Mouse (Mus musculus) E14TG2a.4 (cell line): Measurements from ENCODE around the gene Hacd2.

ENCODE experiments used
- H3K27me3 ChIP-seq: 2 replicates; pipeline ENCODE4 v1.6.1; 2014; ENCODE audit warnings: low read length, control low read depth; ENCODE audit not compliant: insufficient read depth
- H3K36me3 ChIP-seq: 2 replicates; pipeline ENCODE4 v1.6.1; 2014; ENCODE audit warnings: low read length, control low read depth; ENCODE audit not compliant: insufficient read depth
- H3K4me1 ChIP-seq: replicated peaks from 2 replicates; pipeline ENCODE4 v1.6.1; 2014; ENCODE audit warnings: low read depth, low read length, control low read depth
- H3K4me3 ChIP-seq: replicated peaks from 2 replicates; pipeline ENCODE4 v1.5.1; 2014; ENCODE audit warnings: mild to moderate bottlenecking, low read length
- H3K9me3 ChIP-seq: 2 replicates; pipeline ENCODE4 v1.6.1; 2014; ENCODE audit warnings: low read length, control low read depth
- CTCF ChIP-seq: conservative IDR thresholded peaks from 2 replicates; pipeline ENCODE4 v1.5.1; 2014; ENCODE audit warnings: low read length
- NANOG ChIP-seq: IDR thresholded peaks from 2 replicates; pipeline ENCODE4 v1.6.1; 2014; ENCODE audit warnings: borderline replicate concordance, low read length, mixed read lengths
- POU5F1 ChIP-seq: IDR thresholded peaks from 2 replicates; pipeline ENCODE4 v1.6.1; 2014; ENCODE audit warnings: low read length, borderline replicate concordance

The Hacd2 gene

GRCm38 (mm10) chr16:35054432-35055193, 32.4 kb downstream of the Hacd2 start:
- TF ChIP-seq NANOG, result no peak
- no peak for TF ChIP-seq POU5F1
- TF ChIP-seq CTCF, result no peak
- Histone ChIP-seq H3K27me3 (no peaks in the 10 kb centered on the region), H3K9me3 (no peaks in the 10 kb centered on the region), H3K4me1 (peaks cover 25% of the 10 kb centered on the region), H3K4me3 (no peak overlapping the region), H3K36me3 (peaks cover 74% of the 10 kb centered on the region)

DNA sequence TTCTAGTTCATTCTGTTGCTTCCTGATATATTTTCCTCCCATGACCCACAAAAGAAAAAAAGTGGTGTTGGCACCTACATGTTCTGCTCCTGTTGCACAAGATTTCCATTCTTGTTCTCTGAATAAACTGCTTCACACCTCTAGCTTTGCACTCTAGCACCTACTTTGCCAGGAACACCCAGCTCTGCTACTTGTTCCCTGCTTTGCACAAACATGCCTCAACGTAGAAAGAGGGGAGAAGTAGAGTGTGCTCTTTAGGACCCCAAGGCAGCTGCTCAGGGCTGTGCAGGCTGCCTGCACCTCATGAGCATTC, 32.9 kb downstream of the Hacd2 start:
- Histone ChIP-seq H3K9me3 (no peaks in the 10 kb centered on the region), H3K36me3 (peaks cover 70% of the 10 kb centered on the region), H3K4me3 (no peak overlapping the region), H3K27me3 (no peaks in the 10 kb centered on the region), H3K4me1 (peaks cover 22% of the 10 kb centered on the region)
- TF ChIP-seq CTCF, result no peak
- no peak for TF ChIP-seq NANOG
- no peak for TF ChIP-seq POU5F1

DNA sequence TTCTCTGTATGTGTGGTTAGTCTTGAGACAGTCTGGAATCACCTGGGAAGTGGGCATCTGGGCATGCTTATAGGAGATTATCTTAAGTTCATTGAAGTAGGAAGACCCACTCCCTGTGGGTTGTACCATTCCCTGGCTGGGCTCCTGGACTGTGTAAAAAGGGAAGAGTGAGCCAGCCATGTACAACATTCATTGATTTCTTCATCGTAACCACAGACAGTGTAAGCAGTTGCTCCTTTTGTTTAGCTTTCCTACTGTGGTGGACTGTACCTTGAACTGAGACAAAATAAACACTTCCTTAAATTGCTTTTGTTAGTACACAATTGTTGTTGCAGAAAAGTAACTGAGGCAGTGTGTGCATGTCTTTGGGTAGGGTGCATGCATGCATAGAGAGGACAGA, 33.6 kb downstream of the Hacd2 start:
- TF ChIP-seq POU5F1 (no peak), CTCF (no peak), NANOG (no peak)
- H3K36me3 ChIP-seq, result peaks cover 69% of the 10 kb centered on the region
- H3K9me3 ChIP-seq, result no peaks in the 10 kb centered on the region
- H3K4me1 ChIP-seq, result peaks cover 14% of the 10 kb centered on the region
- H3K4me3 ChIP-seq, result no peak overlapping the region
- H3K27me3 ChIP-seq, result no peaks in the 10 kb centered on the region

GRCm38 (mm10) chr16:35056306-35056705, 34.1 kb downstream of the Hacd2 start:
- Histone ChIP-seq H3K27me3 (no peaks in the 10 kb centered on the region), H3K9me3 (no peaks in the 10 kb centered on the region)
- TF ChIP-seq CTCF (peak; percentile 33; the same call in 1 of the 2 replicates), POU5F1 (no peak), NANOG (no peak)

DNA sequence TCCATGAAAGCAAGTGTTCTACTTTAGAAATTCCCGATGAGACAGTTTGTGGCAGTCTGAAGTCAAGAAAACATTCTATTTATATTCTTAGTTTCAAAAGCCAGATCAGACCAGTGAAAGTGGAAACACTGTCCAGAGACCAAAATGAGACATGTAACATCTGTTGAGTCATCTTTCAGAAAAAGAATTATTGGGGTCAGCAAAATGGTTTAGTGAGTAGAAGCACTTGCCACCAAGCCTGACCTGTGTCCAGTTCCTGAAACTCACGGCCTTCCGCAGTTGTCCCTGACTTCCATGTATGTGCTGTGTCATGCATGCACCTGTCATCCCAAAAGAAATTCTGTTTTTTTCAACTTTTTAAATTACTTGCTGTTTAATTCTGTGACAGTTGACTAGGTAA, 34.6 kb downstream of the Hacd2 start:
- Histone ChIP-seq H3K36me3 (peaks cover 70% of the 10 kb centered on the region), H3K9me3 (no peaks in the 10 kb centered on the region), H3K27me3 (no peaks in the 10 kb centered on the region), H3K4me3 (no peak overlapping the region), H3K4me1 (peaks cover 9% of the 10 kb centered on the region; the same call in 1 of the 2 replicates)
- TF ChIP-seq CTCF (no peak), POU5F1 (no peak), NANOG (no peak)

More at GRCm38 (mm10) chr16:35056306-35056705, 34.1 kb downstream of the Hacd2 start:
- Histone ChIP-seq H3K36me3 (peaks cover 69% of the 10 kb centered on the region), H3K4me3 (no peak overlapping the region), H3K4me1 (peaks cover 10% of the 10 kb centered on the region; the same call in 1 of the 2 replicates)

DNA sequence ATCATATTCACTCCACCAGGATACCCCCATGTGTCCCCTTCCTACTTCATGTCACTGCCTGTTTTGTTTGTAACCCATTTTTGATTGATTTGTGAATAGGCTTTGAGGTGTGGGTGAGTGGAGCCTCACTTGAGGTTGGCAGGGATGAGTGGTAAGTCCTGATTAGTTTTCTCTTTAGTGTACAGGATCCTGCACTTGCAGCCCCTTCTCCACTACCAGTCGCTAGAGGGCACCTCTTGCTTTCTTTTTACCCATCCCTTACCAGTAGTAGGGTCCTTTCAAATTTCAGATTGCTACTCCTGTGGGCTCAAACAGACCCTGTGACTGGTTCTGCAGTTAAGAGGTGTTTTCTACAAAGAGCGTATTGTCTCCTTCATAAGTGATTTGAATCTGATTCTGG, 38.8 kb downstream of the Hacd2 start:
- Histone ChIP-seq H3K27me3 (no peaks in the 10 kb centered on the region), H3K36me3 (peaks cover 83% of the 10 kb centered on the region), H3K9me3 (no peaks in the 10 kb centered on the region), H3K4me3 (no peak overlapping the region), H3K4me1 (no peaks in the 10 kb centered on the region)
- TF ChIP-seq NANOG, result no peak
- peak; percentile 12; the same call in 1 of the 2 replicates for TF ChIP-seq CTCF

DNA sequence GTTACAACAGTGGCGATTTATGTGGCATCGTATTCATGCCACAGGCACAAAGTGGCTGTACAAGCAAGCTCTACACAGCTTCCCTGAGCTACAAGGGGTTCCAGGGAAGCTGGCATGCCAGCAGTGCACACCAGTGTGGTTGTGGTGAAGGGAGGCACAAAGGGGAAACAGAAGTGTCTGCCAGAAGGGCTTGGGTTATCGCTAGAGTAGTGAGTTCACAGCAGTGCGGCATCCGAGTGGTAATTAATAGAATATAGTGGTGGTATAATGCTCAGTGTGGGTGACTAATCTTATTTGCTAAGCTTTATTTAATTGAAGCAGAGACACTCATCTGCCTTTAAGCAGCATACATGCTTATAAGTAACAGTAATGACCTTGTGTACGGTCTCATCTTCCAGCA, 43.5 kb downstream of the Hacd2 start:
- Histone ChIP-seq H3K4me3 (no peak overlapping the region), H3K27me3 (no peaks in the 10 kb centered on the region), H3K9me3 (no peaks in the 10 kb centered on the region), H3K4me1 (peaks cover 11% of the 10 kb centered on the region), H3K36me3 (peaks cover 79% of the 10 kb centered on the region)
- TF ChIP-seq NANOG (no peak), POU5F1 (no peak), CTCF (no peak)

DNA sequence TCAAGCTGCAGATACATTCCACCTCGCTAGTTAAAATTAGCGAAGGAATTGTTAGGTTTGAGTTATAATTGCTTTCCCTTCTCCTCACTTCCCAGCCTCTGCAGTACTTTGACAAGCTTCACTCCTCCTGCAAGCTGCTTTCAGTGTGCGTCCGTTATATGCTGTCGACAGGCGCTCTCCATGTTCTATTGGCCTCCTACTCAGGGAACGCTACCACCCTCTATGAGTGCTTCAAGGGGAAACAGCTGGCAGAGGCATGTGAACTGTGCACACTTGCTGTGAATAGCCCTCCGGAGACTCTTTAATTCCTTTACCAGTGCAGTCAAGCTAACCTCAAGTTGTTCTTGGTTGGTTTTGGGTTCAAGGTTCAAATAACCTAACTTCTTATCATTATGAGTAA, 44.9 kb downstream of the Hacd2 start:
- Histone ChIP-seq H3K36me3 (peaks cover 72% of the 10 kb centered on the region), H3K9me3 (no peaks in the 10 kb centered on the region), H3K27me3 (no peaks in the 10 kb centered on the region), H3K4me1 (peaks cover 11% of the 10 kb centered on the region), H3K4me3 (no peak overlapping the region)
- no peak for TF ChIP-seq NANOG
- no peak for TF ChIP-seq POU5F1
- TF ChIP-seq CTCF, result no peak

DNA sequence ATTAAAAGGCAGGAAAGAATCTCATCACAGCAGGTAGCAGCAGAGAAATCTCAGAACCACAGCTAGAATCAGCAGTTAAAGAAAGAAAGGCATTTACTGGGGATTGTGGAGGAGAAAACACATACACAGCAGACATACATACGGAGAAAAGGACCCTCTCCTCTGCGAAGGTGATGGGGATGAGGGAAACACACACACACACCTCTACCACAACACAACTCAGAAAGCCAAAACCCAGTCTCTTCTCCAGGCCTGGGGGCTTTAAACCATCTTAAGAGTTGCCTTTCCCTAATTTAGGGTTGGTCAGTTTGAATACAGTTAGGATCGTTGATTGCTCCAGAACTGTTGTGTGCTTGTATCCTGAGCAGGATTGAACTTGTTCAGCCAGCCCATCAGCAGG, 45.4 kb downstream of the Hacd2 start:
- no peak for TF ChIP-seq NANOG
- no peak for TF ChIP-seq CTCF
- no peak for TF ChIP-seq POU5F1
- Histone ChIP-seq H3K9me3 (no peaks in the 10 kb centered on the region), H3K4me3 (no peak overlapping the region), H3K4me1 (peaks cover 11% of the 10 kb centered on the region), H3K27me3 (no peaks in the 10 kb centered on the region), H3K36me3 (peaks cover 71% of the 10 kb centered on the region)
